Mouse (Mus musculus): ENCODE measurements around the gene Ermap. TPM values are rescaled to one million over a fixed set of nuclear protein-coding genes. Genes with fewer than 3 reads are reported as not detected.

The Ermap gene
- polyA plus RNA-seq, 1 experiment from 2014 or later: 0.54 TPM

GRCm38 (mm10) chr4:119173851-119174453 lies 15.9 kb downstream of the Ermap start, which contains the start of gene Zfp691:
Gene Zfp691, minus strand, starts transcription at chr4:119174195.
- no peaks in the 10 kb centered on the region for H3K9me3 ChIP-seq (ENCODE audit: control insufficient read depth, low read length)
- peak within 1 kb of the TSS; percentile 86 for H3K9ac ChIP-seq (replicated peaks; ENCODE audit: low read depth, low read length)
- H3K27me3 ChIP-seq (replicated peaks; ENCODE audit: control insufficient read depth, insufficient read depth, low read length): no peaks in the 10 kb centered on the region
- ATAC-seq: peak; percentile 100
- peaks cover 16% of the 10 kb centered on the region for H3K4me1 ChIP-seq (replicated peaks; ENCODE audit: control insufficient read depth, insufficient read depth, low read length)
- WGBS: 0% methylated on average over 40 of the region's 40 CpGs
- peak within 1 kb of the TSS; percentile 91 for H3K4me2 ChIP-seq (ENCODE audit: low read length)
- H3K36me3 ChIP-seq (ENCODE audit: control insufficient read depth, insufficient read depth): no peaks in the 10 kb centered on the region
- peak within 1 kb of the TSS; percentile 79 for H3K4me3 ChIP-seq (replicated peaks; ENCODE audit: low read length)
- H3K27ac ChIP-seq (ENCODE audit: low read length): peak within 1 kb of the TSS; percentile 12; the same call in 1 of the 2 replicates

GRCm38 (mm10) chr4:119172919-119173650 lies 16.7 kb downstream of the Ermap start:
- Histone ChIP-seq H3K27ac (ENCODE audit: low read length) (no peak overlapping the region), H3K9ac (replicated peaks; ENCODE audit: low read depth, low read length) (peak overlapping the region; percentile 86), H3K36me3 (ENCODE audit: control insufficient read depth, insufficient read depth) (no peaks in the 10 kb centered on the region), H3K27me3 (replicated peaks; ENCODE audit: control insufficient read depth, insufficient read depth, low read length) (no peaks in the 10 kb centered on the region), H3K4me3 (replicated peaks; ENCODE audit: low read length) (peak overlapping the region; percentile 79), H3K4me2 (ENCODE audit: low read length) (peak overlapping the region; percentile 91), H3K9me3 (ENCODE audit: control insufficient read depth, low read length) (no peaks in the 10 kb centered on the region), H3K4me1 (replicated peaks; ENCODE audit: control insufficient read depth, insufficient read depth, low read length) (peaks cover 16% of the 10 kb centered on the region)
- WGBS: 38% methylated on average over 18 of the region's 18 CpGs
- ATAC-seq: no peak

GRCm38 (mm10) chr4:119167663-119168062 lies 22.1 kb downstream of the Ermap start:
- H3K4me1 ChIP-seq (replicated peaks; ENCODE audit: control insufficient read depth, insufficient read depth, low read length): peaks cover 6% of the 10 kb centered on the region
- H3K4me2 ChIP-seq (ENCODE audit: low read length): no peak overlapping the region
- peak; percentile 58; the same call in 1 of the 2 replicates for ATAC-seq
- no peak overlapping the region for H3K9ac ChIP-seq (replicated peaks; ENCODE audit: low read depth, low read length)
- no peaks in the 10 kb centered on the region for H3K9me3 ChIP-seq (ENCODE audit: control insufficient read depth, low read length)
- no peak overlapping the region for H3K4me3 ChIP-seq (replicated peaks; ENCODE audit: low read length)
- H3K27ac ChIP-seq (ENCODE audit: low read length): no peak overlapping the region
- WGBS: 0% methylated on average over 4 of the region's 4 CpGs
- H3K36me3 ChIP-seq (ENCODE audit: control insufficient read depth, insufficient read depth): no peaks in the 10 kb centered on the region
- no peaks in the 10 kb centered on the region for H3K27me3 ChIP-seq (replicated peaks; ENCODE audit: control insufficient read depth, insufficient read depth, low read length)

GRCm38 (mm10) chr4:119167068-119167467 lies 22.7 kb downstream of the Ermap start:
- Histone ChIP-seq H3K9ac (replicated peaks; ENCODE audit: low read depth, low read length) (no peak overlapping the region), H3K4me2 (ENCODE audit: low read length) (no peak overlapping the region), H3K4me1 (replicated peaks; ENCODE audit: control insufficient read depth, insufficient read depth, low read length) (peaks cover 2% of the 10 kb centered on the region; the same call in 1 of the 2 replicates), H3K27me3 (replicated peaks; ENCODE audit: control insufficient read depth, insufficient read depth, low read length) (no peaks in the 10 kb centered on the region), H3K36me3 (ENCODE audit: control insufficient read depth, insufficient read depth) (no peaks in the 10 kb centered on the region), H3K9me3 (ENCODE audit: control insufficient read depth, low read length) (no peaks in the 10 kb centered on the region), H3K4me3 (replicated peaks; ENCODE audit: low read length) (no peak overlapping the region), H3K27ac (ENCODE audit: low read length) (no peak overlapping the region)
- no peak for ATAC-seq
- WGBS: 85% methylated on average over 4 of the region's 4 CpGs

GRCm38 (mm10) chr4:119165916-119166315 lies 23.9 kb downstream of the Ermap start:
- no peaks in the 10 kb centered on the region for H3K36me3 ChIP-seq (ENCODE audit: control insufficient read depth, insufficient read depth)
- H3K9ac ChIP-seq (replicated peaks; ENCODE audit: low read depth, low read length): no peak overlapping the region
- no peak overlapping the region for H3K4me2 ChIP-seq (ENCODE audit: low read length)
- no peaks in the 10 kb centered on the region for H3K4me1 ChIP-seq (replicated peaks; ENCODE audit: control insufficient read depth, insufficient read depth, low read length)
- no peaks in the 10 kb centered on the region for H3K27me3 ChIP-seq (replicated peaks; ENCODE audit: control insufficient read depth, insufficient read depth, low read length)
- no peak overlapping the region for H3K27ac ChIP-seq (ENCODE audit: low read length)
- no peak for ATAC-seq
- no peak overlapping the region for H3K4me3 ChIP-seq (replicated peaks; ENCODE audit: low read length)
- H3K9me3 ChIP-seq (ENCODE audit: control insufficient read depth, low read length): no peaks in the 10 kb centered on the region
- 81% methylated on average over 7 of the region's 7 CpGs for WGBS

GRCm38 (mm10) chr4:119162990-119163389 lies 26.8 kb downstream of the Ermap start:
- Histone ChIP-seq H3K9me3 (ENCODE audit: control insufficient read depth, low read length) (no peaks in the 10 kb centered on the region), H3K27ac (ENCODE audit: low read length) (no peak overlapping the region), H3K27me3 (replicated peaks; ENCODE audit: control insufficient read depth, insufficient read depth, low read length) (no peaks in the 10 kb centered on the region), H3K4me1 (replicated peaks; ENCODE audit: control insufficient read depth, insufficient read depth, low read length) (no peaks in the 10 kb centered on the region), H3K36me3 (ENCODE audit: control insufficient read depth, insufficient read depth) (no peaks in the 10 kb centered on the region), H3K4me2 (ENCODE audit: low read length) (no peak overlapping the region), H3K4me3 (replicated peaks; ENCODE audit: low read length) (no peak overlapping the region), H3K9ac (replicated peaks; ENCODE audit: low read depth, low read length) (no peak overlapping the region)
- no peak for ATAC-seq
- 82% methylated on average over 4 of the region's 4 CpGs for WGBS

GRCm38 (mm10) chr4:119161358-119161757 lies 28.5 kb downstream of the Ermap start:
- H3K4me3 ChIP-seq (replicated peaks; ENCODE audit: low read length): no peak overlapping the region
- no peaks in the 10 kb centered on the region for H3K27me3 ChIP-seq (replicated peaks; ENCODE audit: control insufficient read depth, insufficient read depth, low read length)
- no peak for ATAC-seq
- H3K4me1 ChIP-seq (replicated peaks; ENCODE audit: control insufficient read depth, insufficient read depth, low read length): no peaks in the 10 kb centered on the region
- no peaks in the 10 kb centered on the region for H3K9me3 ChIP-seq (ENCODE audit: control insufficient read depth, low read length)
- H3K4me2 ChIP-seq (ENCODE audit: low read length): no peak overlapping the region
- no peak overlapping the region for H3K9ac ChIP-seq (replicated peaks; ENCODE audit: low read depth, low read length)
- no peaks in the 10 kb centered on the region for H3K36me3 ChIP-seq (ENCODE audit: control insufficient read depth, insufficient read depth)
- no peak overlapping the region for H3K27ac ChIP-seq (ENCODE audit: low read length)
- WGBS: 82% methylated on average over 3 of the region's 3 CpGs

GRCm38 (mm10) chr4:119157891-119158290 lies 31.9 kb downstream of the Ermap start:
- Histone ChIP-seq H3K9ac (replicated peaks; ENCODE audit: low read depth, low read length) (no peak overlapping the region), H3K27ac (ENCODE audit: low read length) (no peak overlapping the region), H3K4me1 (replicated peaks; ENCODE audit: control insufficient read depth, insufficient read depth, low read length) (no peaks in the 10 kb centered on the region), H3K36me3 (ENCODE audit: control insufficient read depth, insufficient read depth) (no peaks in the 10 kb centered on the region), H3K27me3 (replicated peaks; ENCODE audit: control insufficient read depth, insufficient read depth, low read length) (no peaks in the 10 kb centered on the region), H3K9me3 (ENCODE audit: control insufficient read depth, low read length) (no peaks in the 10 kb centered on the region), H3K4me3 (replicated peaks; ENCODE audit: low read length) (no peak overlapping the region), H3K4me2 (ENCODE audit: low read length) (no peak overlapping the region)
- ATAC-seq: no peak
- 92% methylated on average over 5 of the region's 5 CpGs for WGBS

- WGBS: 34% methylated on average over 2 of the region's 2 CpGs
- H3K9me3 ChIP-seq (ENCODE audit: control insufficient read depth, low read length): no peaks in the 10 kb centered on the region
- no peak overlapping the region for H3K9ac ChIP-seq (replicated peaks; ENCODE audit: low read depth, low read length)
- no peak overlapping the region for H3K4me2 ChIP-seq (ENCODE audit: low read length)
- H3K36me3 ChIP-seq (ENCODE audit: control insufficient read depth, insufficient read depth): no peaks in the 10 kb centered on the region
- H3K4me3 ChIP-seq (replicated peaks; ENCODE audit: low read length): no peak overlapping the region
- no peaks in the 10 kb centered on the region for H3K4me1 ChIP-seq (replicated peaks; ENCODE audit: control insufficient read depth, insufficient read depth, low read length)
- ATAC-seq: no peak
- no peaks in the 10 kb centered on the region for H3K27me3 ChIP-seq (replicated peaks; ENCODE audit: control insufficient read depth, insufficient read depth, low read length)
- no peak overlapping the region for H3K27ac ChIP-seq (ENCODE audit: low read length)
Measured at GRCm38 (mm10) chr4:119157186-119157585, 32.6 kb downstream of the Ermap start.

Measured in forebrain, embryonic 16.5 days (tissue).